ENCODE assay signal across 11 mouse cellular contexts in genomic region chr5:63949195-63949594, GRCm38 (mm10). TPM values are rescaled to one million over a fixed set of nuclear protein-coding genes. Genes with fewer than 3 reads are reported as not detected.
DNase-seq lines count a peak whose midpoint lies in the region; ATAC-seq and TF ChIP-seq lines count a peak whose summit lies in the region.
"Had no signal": no experiment of that assay in that cellular context is flagged by ENCODE, and none has a peak within 500 bp of the region (broad histone marks: within the 10 kb centered on the region; RNA-seq: fewer than 3 reads in every experiment).

No protein-coding gene starts in this region.

- no peak for TF ChIP-seq CTCF in lung, postnatal 0 days (IDR thresholded peaks at IDR 0.05)

- DNase-seq in adrenal gland, adult 2 months = peak; percentile 49
- no peak for DNase-seq in adrenal gland, postnatal 36 days
- peak; percentile 43 for DNase-seq in neural tube, embryonic 10.5 days (ENCODE audit: extremely low spot score, low spot score)
- DNase-seq in lung, postnatal 0 days (ENCODE audit: low spot score) = peak; percentile 51
- DNase-seq in thymus, postnatal 36 days = no peak
- DNase-seq in thymus, postnatal 0 days (ENCODE audit: low spot score) = no peak
- DNase-seq: layer of hippocampus, postnatal 36 days had no signal

- no peak overlapping the region for H3K27ac ChIP-seq in neural tube, embryonic 15.5 days (replicated peaks)
- H3K27ac ChIP-seq in lung, postnatal 0 days (ENCODE audit: low read length) = no peak overlapping the region
- H3K27ac ChIP-seq: macrophage; neural tube, embryonic 12.5 days had no signal

- no peak overlapping the region for H3K4me3 ChIP-seq in neural tube, embryonic 15.5 days (replicated peaks)
- no peak overlapping the region for H3K4me3 ChIP-seq in lung, postnatal 0 days (ENCODE audit: low read depth, low read length)
- H3K4me3 ChIP-seq: neural tube, embryonic 12.5 days had no signal

- H3K9me3 ChIP-seq in neural tube, embryonic 15.5 days (replicated peaks) = no peaks in the 10 kb centered on the region
- H3K9me3 ChIP-seq in lung, postnatal 0 days (ENCODE audit: low read length) = no peaks in the 10 kb centered on the region
- H3K9me3 ChIP-seq: neural tube, embryonic 12.5 days had no signal

- no peak for TF ChIP-seq EP300 in lung, postnatal 0 days (IDR thresholded peaks at IDR 0.05)

- no peaks in the 10 kb centered on the region for H3K27me3 ChIP-seq in neural tube, embryonic 15.5 days (replicated peaks)
- H3K27me3 ChIP-seq in lung, postnatal 0 days (replicated peaks; ENCODE audit: insufficient read depth, low read length) = no peaks in the 10 kb centered on the region
- H3K27me3 ChIP-seq: neural tube, embryonic 12.5 days had no signal

- H3K9ac ChIP-seq in neural tube, embryonic 15.5 days (replicated peaks) = no peak overlapping the region
- no peak overlapping the region for H3K9ac ChIP-seq in lung, postnatal 0 days (replicated peaks; ENCODE audit: low read depth)
- H3K9ac ChIP-seq: neural tube, embryonic 12.5 days had no signal

- H3K4me2 ChIP-seq in neural tube, embryonic 15.5 days = no peak overlapping the region
- H3K4me2 ChIP-seq in lung, postnatal 0 days (replicated peaks; ENCODE audit: low read depth, low read length) = no peak overlapping the region
- H3K4me2 ChIP-seq: neural tube, embryonic 12.5 days had no signal

- H3K36me3 ChIP-seq in neural tube, embryonic 15.5 days = no peaks in the 10 kb centered on the region
- H3K36me3 ChIP-seq in lung, postnatal 0 days (ENCODE audit: insufficient read depth, low read length) = no peaks in the 10 kb centered on the region
- H3K36me3 ChIP-seq: neural tube, embryonic 12.5 days had no signal

- H3K4me1 ChIP-seq in neural tube, embryonic 15.5 days = peaks cover 3% of the 10 kb centered on the region; the same call in 1 of the 2 replicates
- H3K4me1 ChIP-seq in lung, postnatal 0 days (ENCODE audit: insufficient read depth, low read depth, low read length) = 0 out of 2 replicates have a peak, but pooled peaks cover 5% of the 10 kb centered on the region
- H3K4me1 ChIP-seq: neural tube, embryonic 12.5 days had no signal

- no peak for ATAC-seq in neural tube, embryonic 15.5 days (ENCODE audit: low FRiP score)
- ATAC-seq in lung, postnatal 0 days = peak; percentile 36; the same call in 1 of the 2 replicates
- no peak for ATAC-seq in megakaryocyte progenitor cell, adult 5-6 weeks (replicated peaks; ENCODE audit: poor library complexity)

- WGBS in neural tube, embryonic 15.5 days = 69% methylated on average over 3 of the region's 3 CpGs
- WGBS in lung, postnatal 0 days = 2% methylated on average over 3 of the region's 3 CpGs

RNA-seq across cellular contexts. Expression of gene Rell1, which starts 19.5 kb away (rescaled TPM):
- 10 to 100 TPM; 53.6 to 69.5 TPM for total RNA-seq in adrenal gland, adult 2 months (2021)
- 21.7 and 27.0 TPM in 2 replicates for polyA plus RNA-seq in adrenal gland, adult 2 months (2012; rRNA removed)
- total RNA-seq in adrenal gland, postnatal 36 days (2021) = 10 to 100 TPM; 57.4 to 86.9 TPM
- polyA plus RNA-seq in neural tube, embryonic 15.5 days (2015; fragmentation: Nextera tagmentation; extraction: Ambion mirVana) = 7.9 and 10.4 TPM in 2 replicates
- polyA plus RNA-seq in lung, postnatal 0 days (2015; fragmentation: Nextera tagmentation; extraction: Ambion mirVana) = 27.0 and 29.0 TPM in 2 replicates
- 10.4 and 11.2 TPM in 2 replicates for polyA plus RNA-seq in thymus, postnatal 0 days (2015; fragmentation: Nextera tagmentation; extraction: Ambion mirVana)
- total RNA-seq in megakaryocyte progenitor cell, adult 5-6 weeks (2015) = 9.8 and 11.0 TPM in 2 replicates
- total RNA-seq in megakaryocyte progenitor cell, adult 5-6 weeks (2017) = 10.5 and 11.8 TPM in 2 replicates

Comparison
In these comparisons a context has a peak if more than half of its experiments do, and no peak if none do; other contexts are left out.
1. DNase-seq: peak in adrenal gland, adult 2 months (single experiment), neural tube, embryonic 10.5 days (single experiment) and lung, postnatal 0 days (single experiment); none in adrenal gland, postnatal 36 days (0 of 2), thymus, postnatal 36 days (0 of 2) and thymus, postnatal 0 days (single experiment).